Mouse (Mus musculus) erythroid progenitor cell, adult 5-6 weeks (primary cell): ENCODE data around the gene Zfp386. TPM values are rescaled to one million over a fixed set of nuclear protein-coding genes. Genes with fewer than 3 reads are reported as not detected.
A peak's percentile ranks its signal among the peaks of the same experiment; 100 is the strongest.
"Not testable (repeated sequence)": the region's sequence is repeated elsewhere in the genome, so short reads cannot be mapped to it uniquely, and the experiment has no call there.

Experiments used
- ATAC-seq: replicated peaks from 2 replicates; pipeline ENCODE4 v1.8.0; 2016; ENCODE audit warnings: moderate number of reproducible peaks, mild to moderate bottlenecking, moderate TSS enrichment, inconsistent platforms; ENCODE audit not compliant: poor library complexity, low FRiP score, severe bottlenecking
- total RNA-seq, 2 experiments: library from RNA; stranded (forward) in 1 of 2; stranded (reverse) in 1 of 2; fragments of 150-400 nt in 1 of 2; fragments of 186-747, 209-891 nt in 1 of 2; gene quantifications; 2 replicates each; pipeline versions ENCODE4 v1.2.3 to v1.2.4; 2015 to 2017; ENCODE audit warnings: low replicate concordance in 2 of 2

Gene Zfp386
- 6.7 and 9.0 TPM in 2 replicates for total RNA-seq (2015; ENCODE audit: low replicate concordance)
- 0.61 and 3.7 TPM in 2 replicates for total RNA-seq (2017; ENCODE audit: low replicate concordance)

GRCm38 (mm10) chr12:116047440-116048377 lies at the start of gene Zfp386:
Gene Zfp386, plus strand, starts transcription at chr12:116047724.
- ATAC-seq: peak; percentile 90

- ATAC-seq: not testable (repeated sequence)
Measured at GRCm38 (mm10) chr12:115999784-116000183, 47.7 kb upstream of the Zfp386 start.

GRCm38 (mm10) chr12:116002946-116003345 lies 44.6 kb upstream of the Zfp386 start:
- ATAC-seq: not testable (repeated sequence)

- ATAC-seq: no peak
Measured at GRCm38 (mm10) chr12:116010812-116011211, 36.7 kb upstream of the Zfp386 start.

- ATAC-seq: peak; percentile 67; the same call in 1 of the 2 replicates
Measured at GRCm38 (mm10) chr12:116028095-116028494, 19.4 kb upstream of the Zfp386 start.

- no peak for ATAC-seq
Measured at GRCm38 (mm10) chr12:116035346-116035745, 12.2 kb upstream of the Zfp386 start.

GRCm38 (mm10) chr12:116044785-116045184 lies 2.7 kb upstream of the Zfp386 start:
- ATAC-seq: no peak

GRCm38 (mm10) chr12:116048766-116049165 lies 1.2 kb downstream of the Zfp386 start:
- no peak for ATAC-seq

GRCm38 (mm10) chr12:116049236-116049635 lies 1.7 kb downstream of the Zfp386 start:
- ATAC-seq: no peak

- no peak for ATAC-seq
Measured at GRCm38 (mm10) chr12:116049701-116050100, 2.2 kb downstream of the Zfp386 start.

GRCm38 (mm10) chr12:116054342-116054741 lies 6.8 kb downstream of the Zfp386 start:
- ATAC-seq: no peak

GRCm38 (mm10) chr12:116056112-116056511 lies 8.6 kb downstream of the Zfp386 start:
- ATAC-seq: no peak

- no peak for ATAC-seq
Measured at GRCm38 (mm10) chr12:116061561-116062193, 14.2 kb downstream of the Zfp386 start.

GRCm38 (mm10) chr12:116062194-116062583 lies 14.7 kb downstream of the Zfp386 start:
- no peak for ATAC-seq

- ATAC-seq: no peak
Measured at GRCm38 (mm10) chr12:116063020-116063419, 15.5 kb downstream of the Zfp386 start.

GRCm38 (mm10) chr12:116071023-116071422 lies 23.5 kb downstream of the Zfp386 start:
- no peak for ATAC-seq

GRCm38 (mm10) chr12:116077074-116077854 lies 29.7 kb downstream of the Zfp386 start, which contains the start of gene Vipr2:
Gene Vipr2, plus strand, starts transcription at chr12:116077726.
- no peak for ATAC-seq

GRCm38 (mm10) chr12:116077855-116078366 lies 30.4 kb downstream of the Zfp386 start:
- ATAC-seq: 0 out of 2 replicates have a peak, but pooled peaks have one; percentile 25

- ATAC-seq: no peak
Measured at GRCm38 (mm10) chr12:116083125-116083524, 35.6 kb downstream of the Zfp386 start.

GRCm38 (mm10) chr12:116084294-116084693 lies 36.8 kb downstream of the Zfp386 start:
- ATAC-seq: no peak
